Mouse (Mus musculus): ENCODE measurements at regions not wholly inside any gene's neighbourhood (a gene's known extent, or its start where the extent isn't known, plus 50 kb on each side); places are given as distances from the start of the nearest gene placed in this dataset.

DNA sequence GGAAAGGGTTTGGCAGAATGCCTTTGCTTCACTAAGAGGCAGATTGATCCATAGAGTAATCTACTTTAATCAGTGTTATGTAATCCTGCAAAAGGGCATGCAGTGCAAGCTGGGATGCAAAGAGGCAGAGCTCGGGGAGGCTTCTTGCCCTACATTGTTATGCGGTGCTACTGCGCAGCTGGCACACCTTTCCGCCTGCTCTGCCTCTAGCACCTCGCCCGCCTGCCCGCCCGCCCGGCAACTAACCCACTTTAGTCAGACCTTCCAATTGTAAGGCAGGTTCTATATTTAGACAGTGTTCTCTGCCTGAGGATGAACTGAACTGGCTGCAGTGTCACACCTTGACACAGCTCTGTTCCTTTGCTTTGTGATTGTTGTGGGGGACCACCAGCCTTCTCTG, 60.7 kb upstream of the Gm6657 start:
- no peak for TF ChIP-seq CTCF (IDR thresholded peaks at IDR 0.05; ENCODE audit: borderline replicate concordance, extremely low read depth, insufficient read depth, insufficient read length)
- no peak for TF ChIP-seq POLR2A (IDR thresholded peaks at IDR 0.05; ENCODE audit: borderline replicate concordance, extremely low read depth, insufficient read depth, insufficient read length, poor library complexity, severe bottlenecking)
